Mouse (Mus musculus) thymus, postnatal 0 days (tissue): ENCODE data around the gene Ggcx. TPM values are rescaled to one million over a fixed set of nuclear protein-coding genes. Genes with fewer than 3 reads are reported as not detected.

Source experiments
- DNase-seq: peaks from one replicate; pipeline ENCODE4 v3.0.0-alpha.2; 2015; ENCODE audit warnings: low spot score
- polyA plus RNA-seq: library from polyadenylated mRNA; unstranded; fragments of >200 nt; fragmentation: Nextera tagmentation; extraction: Ambion mirVana; gene quantifications from 2 replicates; pipeline ENCODE4 v1.2.1, GENCODE M21; 2015

Ggcx gene
- 7.0 and 7.3 TPM in 2 replicates for polyA plus RNA-seq

DNA sequence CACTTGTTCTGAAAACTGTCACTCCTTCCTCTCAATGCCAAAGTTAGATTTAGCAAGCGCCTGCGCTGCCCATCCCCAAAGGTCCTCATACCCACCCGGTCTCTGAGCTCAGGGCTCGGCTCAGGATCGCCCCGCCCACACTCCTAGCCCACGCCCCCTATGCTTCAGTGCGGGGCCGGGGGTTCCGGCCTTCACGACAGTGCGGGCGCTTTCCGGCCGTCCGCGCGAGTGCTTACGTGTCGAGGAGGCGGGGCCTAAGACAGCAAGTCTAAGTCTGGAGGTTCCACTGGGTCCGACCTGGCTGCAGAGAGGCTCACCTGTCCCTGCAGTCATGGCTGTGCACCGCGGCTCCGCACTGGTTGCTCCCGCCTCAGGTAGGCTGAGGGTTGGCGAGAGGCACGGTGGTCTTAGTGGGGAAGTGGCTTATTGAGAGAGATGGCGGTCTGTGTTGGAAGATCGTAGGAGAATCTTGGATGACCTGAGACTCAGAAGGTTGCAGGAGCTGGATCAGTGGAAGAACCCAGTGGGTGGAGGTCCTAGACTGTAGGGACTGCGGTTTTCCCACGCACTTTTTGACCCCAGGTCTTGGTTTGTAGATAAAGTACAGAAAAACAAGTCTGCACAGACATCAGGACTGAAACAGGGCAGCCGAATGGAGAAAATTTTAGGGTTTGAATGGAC, at the start of gene Ggcx:
Gene Ggcx (plus strand): TSS at position 233 of the 681 bp plus-strand sequence.
- peak; percentile 97 for DNase-seq

DNA sequence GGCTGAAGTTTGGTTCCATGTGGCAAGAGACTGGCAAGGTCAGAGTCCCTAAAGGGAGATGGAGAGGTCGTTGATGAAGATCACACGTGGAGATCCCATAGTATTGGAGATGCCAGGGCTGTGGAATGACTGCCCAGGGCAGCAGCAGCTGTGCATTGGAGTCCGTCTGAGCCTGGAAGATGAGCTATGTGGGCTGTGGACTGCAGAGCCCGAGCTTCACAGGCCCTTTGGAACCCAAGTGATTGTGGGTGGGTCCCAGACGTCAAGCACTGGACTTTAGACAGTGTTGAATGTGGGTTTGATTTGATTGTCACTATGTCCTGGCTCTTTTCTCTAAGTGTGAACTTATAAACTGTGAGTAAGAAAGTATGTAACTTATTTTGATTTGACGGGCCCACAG, 49.1 kb upstream of the Ggcx start:
- DNase-seq = no peak

DNA sequence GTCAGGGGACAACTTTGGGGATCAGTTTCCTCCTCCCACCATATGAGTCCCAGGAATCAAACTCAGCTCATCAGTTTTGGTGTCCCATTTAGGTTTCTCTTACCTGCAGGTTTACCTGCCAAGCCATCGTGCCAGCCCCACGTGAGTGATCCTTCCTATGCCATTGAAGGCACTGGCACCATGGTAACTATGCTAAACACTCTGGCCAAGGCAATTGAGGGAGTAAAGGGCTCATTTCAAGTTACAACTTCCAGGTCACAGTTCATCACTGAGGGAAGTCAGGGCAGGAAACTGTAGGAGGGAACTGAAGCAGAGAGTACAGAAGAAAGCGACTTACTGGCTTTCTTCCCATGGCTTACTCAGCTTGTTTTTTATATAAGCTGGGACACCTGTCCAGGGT, 47.8 kb upstream of the Ggcx start:
- DNase-seq = no peak

DNA sequence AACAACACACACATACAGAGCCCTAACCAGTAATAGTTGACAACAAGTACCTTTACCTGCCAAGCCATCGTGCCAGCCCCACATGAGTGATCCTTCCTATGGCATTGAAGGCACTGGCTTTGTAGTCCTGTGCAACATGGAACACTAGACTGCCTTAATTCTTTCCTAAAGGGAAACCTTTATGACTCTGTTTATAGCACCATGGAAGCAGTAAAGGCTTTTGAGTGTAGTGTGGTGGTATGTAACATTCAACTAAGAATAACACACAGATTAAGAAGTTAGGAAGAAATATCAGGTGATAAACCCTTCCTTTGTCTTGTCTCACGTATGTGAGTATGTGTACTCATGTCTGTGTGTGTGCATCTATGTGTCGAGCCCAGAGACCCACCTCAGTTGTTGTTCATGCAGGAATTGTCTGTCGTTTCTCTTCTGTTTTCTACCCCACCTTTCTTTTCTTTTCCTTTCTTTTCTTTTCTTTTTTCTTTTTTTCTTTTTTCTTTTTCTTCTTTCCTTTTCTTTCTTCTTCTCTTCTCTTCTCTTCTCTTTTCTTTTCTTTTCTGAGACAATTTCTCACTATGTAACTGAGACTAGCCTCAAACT, 47.2 kb upstream of the Ggcx start, which contains the start of gene Rnf181:
Gene Rnf181 (minus strand): TSS at position 113 of the 600 bp plus-strand sequence.
- no peak for DNase-seq

DNA sequence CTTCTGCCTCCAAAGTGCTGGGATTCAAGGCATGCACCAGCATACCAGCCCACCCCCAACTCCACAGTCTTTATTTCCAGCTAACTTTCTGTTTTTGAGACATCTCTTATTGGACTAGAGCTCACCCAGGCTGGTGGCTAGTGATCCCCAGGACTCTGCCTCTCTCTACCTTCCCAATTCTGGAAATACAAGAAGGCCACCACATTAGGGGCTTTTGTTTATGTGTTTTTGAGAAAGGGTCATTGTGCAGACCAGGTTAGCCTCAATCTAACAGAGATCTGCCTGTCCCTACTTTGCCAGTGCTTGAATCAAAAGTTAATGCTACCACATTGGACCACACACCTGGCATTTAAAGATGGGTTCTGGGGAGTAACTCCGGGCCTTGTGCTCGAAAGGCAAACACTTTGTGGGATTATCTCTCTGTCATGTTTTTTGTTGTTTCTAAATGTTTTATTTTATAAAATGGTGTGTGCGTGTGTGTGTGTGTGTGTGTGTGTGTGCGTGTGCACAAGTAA, 46.6 kb upstream of the Ggcx start:
- DNase-seq = no peak

DNA sequence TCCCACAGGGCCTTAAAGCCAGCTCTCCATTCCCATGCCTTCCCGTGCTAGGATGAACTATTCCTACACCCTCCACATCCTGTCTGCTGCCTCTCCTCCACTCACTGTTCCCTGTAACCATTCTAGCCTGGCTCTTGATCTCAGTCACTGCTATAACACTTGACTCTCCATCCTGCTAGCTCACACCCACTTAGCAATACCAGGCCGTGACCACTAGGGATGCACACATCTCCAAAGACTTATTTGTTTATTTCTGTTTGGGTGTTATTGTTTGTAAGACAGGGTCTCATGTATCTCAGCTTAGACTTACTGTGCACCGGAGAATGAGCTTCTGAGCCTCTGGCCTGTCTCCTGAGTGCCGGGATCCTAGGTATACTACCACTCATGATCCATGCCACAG, 44.6 kb upstream of the Ggcx start:
- no peak for DNase-seq

DNA sequence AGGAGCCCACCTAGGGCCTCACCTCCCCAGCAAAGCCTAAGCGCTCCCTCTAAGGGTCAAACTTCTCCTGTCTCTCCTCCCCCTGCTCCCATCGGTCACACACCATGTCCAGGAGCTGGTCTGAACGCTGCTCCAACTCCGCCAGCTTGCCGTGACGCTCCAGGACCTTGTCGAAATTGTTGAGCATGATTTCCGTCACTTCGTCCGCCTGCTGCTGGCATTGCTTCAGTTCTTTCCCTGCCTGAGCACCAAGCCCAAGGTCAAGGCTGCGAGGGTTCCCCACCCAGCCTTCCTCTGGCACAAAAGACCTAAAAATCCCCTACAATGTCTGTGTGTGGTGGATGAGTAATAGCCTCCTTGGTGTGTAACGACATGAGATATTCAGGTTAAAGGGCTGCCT, 44.0 kb upstream of the Ggcx start:
- DNase-seq = no peak

DNA sequence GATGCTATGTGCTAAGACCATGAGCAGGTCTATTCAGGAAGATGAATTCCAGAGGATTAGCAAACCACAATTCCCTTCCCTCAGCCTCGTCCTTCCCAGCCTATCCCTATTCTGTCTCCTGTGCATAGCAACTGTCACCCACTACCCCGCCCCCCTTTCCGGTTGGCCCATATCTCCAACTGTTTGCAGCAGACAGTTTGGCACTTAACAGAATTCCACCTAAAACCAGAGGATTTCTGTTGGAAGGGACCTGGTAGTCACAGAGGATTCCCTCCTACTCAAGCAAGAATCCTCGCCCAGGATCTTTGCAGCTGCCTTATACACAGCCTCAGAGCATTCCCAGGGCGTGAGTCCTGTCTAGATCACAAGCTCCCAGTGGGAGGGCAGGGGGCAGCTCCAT, 43.0 kb upstream of the Ggcx start:
- no peak for DNase-seq

DNA sequence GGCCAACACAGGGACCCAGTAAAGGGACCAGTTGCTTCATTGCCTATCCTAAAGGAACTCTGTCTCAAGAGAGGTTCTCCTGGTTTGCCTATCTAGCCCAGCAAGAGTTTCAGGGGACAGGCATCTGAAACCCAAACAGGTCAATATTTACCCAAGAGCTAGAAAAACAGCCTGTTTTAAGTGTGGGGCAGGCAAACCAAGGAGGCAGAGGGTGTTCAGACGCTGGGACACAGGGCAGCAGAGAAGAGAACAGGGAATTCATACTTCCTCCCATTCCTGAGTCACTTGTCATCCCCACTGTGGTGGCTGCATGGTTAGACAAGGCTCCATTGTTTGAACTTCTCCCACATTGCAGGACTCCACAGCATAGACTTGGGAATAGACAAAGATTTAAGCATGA, 42.5 kb upstream of the Ggcx start:
- no peak for DNase-seq

DNA sequence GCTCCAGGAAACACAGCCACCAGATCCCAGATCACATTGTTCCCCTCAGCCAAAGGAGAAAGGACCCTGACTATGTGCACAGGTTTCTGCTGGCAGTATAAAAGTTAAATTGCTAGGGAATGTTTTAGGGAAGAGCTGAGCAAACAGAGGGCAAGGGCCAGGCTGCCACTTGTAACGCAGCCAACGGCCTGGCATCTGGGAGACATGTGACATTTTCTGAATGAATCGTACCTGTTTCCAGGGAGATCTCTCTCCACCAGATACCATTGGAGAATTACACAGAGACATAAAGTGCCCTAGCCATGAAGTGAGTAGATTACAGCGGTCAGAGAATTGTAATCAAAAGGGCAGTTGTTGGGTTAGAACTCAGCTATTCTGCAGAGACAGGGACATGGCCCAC, 40.9 kb upstream of the Ggcx start:
- DNase-seq = no peak

DNA sequence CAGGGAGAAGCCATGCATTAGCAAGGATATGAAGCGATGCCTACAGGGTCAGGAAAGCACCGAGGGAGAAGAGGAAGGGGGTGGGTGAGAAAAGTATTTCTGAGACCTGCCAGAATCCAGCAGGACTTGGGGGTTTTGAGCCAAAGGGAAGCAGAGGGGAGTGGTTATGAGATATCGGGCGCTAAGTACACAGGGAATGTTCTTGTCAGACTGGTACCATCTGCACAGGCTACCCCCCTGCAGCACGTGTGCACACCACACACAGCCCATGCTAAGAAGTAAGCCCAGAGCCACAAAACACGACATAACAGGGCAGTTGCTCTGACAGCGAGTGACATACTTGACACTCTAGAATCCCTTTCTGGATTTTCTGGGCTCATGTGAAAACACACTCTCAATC, 39.9 kb upstream of the Ggcx start:
- DNase-seq = no peak

DNA sequence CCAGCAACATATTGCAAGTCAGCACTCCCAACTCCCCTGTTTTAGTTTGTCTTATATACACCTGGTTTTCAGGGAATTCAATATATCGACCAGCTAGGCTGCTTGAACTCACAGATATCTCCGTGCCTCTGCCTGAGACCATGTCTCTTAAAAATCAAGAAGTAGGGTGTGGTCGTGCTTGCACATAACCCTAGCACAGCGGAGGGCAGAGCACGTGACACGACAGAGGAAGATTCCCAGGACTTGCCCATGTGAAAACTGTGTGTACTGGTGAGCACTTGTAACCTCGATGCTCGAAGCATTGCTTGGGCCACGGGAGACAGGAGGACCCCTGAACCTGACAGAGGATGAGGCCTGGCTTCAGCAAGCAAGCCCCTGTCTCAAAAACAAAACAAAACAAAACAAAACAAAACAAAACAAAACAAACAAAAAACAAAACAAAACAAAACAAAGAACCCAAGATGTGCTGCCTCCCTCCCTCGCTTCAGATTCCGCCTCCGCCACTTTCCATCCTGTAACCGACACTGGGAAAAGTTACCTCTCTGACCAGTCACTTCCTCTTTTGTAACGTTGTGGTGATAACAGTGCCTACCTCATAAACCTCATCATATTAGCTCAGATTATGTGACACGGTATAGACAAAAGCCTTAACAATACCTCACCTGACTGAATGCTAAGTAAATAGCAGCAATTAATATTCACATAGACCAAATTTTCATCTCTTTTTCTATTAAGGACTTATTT, 39.1 kb upstream of the Ggcx start:
- peak; percentile 10 for DNase-seq

DNA sequence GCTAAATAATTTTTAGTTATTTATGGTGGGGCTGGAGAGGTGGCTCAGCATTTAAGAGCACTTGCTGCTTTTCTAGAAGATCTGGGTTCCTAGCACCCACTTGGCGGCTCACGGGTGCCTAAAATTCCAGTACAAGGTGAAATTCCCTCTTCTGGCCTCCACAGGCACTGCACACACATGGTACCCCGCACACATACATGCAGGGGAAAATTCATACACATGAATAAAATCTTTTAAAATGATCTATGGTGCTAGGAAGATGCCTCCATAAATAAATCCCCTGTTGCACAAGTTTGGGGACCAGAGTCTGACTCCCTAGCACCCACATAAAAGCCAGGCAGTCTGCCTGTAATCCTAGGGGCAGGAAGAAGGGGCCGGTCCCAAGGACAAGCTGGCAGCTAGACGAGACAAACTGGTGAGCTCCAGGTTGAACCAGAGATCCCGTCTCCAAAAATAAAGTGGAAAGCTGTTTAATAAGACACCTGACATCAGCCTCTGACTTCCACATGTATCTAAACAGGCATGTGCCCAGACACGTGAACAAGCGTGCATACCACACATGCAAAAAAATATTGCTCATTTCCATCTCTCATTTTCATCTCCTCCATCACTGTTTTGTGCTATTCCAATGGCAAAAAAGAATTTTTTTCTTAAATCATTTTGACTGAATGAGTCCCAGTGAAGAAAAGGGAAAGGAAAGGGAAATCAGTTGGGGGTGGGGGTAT, 35.4 kb upstream of the Ggcx start:
- DNase-seq = no peak

DNA sequence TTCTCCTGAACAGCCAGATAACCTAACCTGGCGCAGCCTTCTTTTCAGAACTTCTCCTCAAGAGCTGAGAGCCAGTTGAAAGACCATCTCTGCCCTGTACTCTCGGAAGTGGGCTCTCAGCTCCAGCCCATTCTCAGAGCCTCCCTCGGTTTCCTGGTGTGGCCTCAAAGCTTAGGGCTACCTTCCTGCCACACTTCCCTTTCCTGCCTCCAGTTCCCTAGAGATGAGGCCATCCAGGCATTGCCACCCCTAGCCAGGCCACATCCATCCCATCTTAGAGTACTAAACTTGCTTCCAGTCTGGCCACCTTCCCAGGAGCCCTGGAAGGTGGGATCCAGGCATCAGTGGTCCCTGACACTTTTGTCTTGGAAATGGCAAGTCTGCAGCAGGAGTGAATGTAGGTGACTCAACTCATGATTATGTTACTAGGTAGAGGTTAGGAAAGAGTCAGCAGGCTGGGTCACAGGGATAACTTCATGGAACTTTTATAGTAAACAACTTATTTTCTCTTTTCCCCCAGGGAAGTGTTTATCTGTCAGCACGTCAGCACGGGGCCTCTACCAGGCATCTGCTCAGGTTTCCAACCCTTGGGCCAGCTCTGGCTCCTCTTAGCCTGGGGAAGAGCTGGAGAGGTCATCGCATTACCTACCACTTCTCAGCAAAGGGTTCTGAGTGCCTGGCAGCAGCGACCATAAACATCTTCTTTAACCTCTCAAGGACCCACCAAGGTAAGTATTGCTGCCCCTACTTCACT, 34.6 kb upstream of the Ggcx start:
- DNase-seq = no peak

DNA sequence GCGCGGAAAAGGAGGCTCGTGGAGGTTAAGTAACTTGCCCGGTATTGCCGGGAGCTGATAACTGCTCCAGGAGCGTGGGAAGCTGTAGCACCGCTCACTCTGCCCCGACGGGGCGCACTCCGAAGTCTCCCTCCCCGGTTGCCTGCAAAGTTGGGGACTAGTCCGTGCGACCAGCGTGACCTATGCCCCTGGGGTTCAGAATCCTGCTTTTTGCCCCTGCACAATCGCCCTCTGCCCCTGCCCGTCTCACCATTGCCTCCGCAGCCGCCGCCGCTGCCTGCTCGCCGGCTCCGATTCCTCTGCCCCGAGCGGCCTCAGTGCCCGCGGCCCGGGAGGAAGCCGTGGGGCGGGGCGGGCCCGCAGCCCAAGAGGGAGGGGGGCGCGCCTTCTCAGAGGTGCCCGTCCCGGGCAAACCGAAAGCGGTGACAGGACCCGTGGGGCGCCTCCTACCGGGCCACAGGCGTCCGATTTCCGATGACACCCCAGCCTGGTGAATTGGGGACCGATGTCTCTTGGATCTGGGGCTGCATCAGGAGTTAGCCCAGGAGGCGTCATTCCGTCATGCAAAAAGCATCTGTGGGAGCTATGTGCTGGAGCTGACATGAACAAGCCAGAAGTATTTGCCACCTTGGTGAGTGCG, 33.9 kb upstream of the Ggcx start, which contains the start of gene Vamp5:
Gene Vamp5 (minus strand): TSS at position 338 of the 640 bp plus-strand sequence.
- DNase-seq = peak; percentile 87

DNA sequence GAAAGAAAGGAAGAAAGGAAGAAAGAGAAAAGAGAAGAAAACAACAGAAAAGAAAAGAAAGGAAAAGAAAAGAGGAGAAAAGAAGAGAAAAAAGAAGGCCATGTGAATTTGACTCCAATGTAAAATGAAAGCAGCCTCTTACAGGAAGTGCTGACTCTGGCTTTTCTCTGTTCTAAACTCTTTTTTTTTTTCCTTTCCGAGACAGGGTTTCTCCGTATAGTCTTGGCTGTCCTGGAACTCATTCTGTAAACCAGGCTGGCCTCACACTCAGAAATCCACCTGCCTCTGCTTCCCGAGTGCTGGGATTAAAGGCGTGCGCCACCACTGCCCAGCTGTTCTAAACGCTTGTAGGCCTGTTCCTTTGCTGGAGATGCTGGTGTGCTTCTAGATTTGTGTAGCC, 31.6 kb upstream of the Ggcx start:
- no peak for DNase-seq

DNA sequence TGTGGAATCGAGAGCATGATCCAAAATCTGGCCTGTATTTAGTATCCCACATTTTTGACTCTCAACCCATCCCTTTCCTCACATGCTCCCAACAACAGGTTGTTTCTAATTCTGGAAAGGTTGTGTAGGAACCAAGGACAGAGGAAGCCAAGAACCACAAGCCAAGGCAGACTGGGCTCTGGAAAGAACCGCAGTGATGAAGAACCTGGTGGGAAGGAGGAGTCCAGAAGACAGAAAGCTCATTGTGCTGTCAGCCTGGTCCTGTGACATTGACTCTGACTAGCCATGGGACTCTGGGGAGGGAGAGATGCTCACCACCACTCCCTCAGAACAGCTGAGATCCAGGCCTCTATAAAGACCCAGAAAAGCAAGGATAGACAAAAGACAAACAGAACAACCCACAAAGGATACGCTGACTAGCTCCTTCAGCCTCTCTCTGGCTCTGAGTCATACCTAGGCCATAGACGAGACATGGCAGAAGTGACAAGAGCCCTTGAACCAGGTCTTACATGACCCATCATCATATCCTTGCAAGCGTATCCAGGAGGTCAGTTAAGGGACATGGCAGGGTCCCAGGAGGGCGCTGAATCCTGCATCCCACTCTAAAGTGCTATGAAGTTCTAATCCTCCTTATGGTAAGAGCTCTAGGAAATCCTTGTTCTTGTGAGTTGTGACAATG, 30.8 kb upstream of the Ggcx start:
- DNase-seq = no peak

DNA sequence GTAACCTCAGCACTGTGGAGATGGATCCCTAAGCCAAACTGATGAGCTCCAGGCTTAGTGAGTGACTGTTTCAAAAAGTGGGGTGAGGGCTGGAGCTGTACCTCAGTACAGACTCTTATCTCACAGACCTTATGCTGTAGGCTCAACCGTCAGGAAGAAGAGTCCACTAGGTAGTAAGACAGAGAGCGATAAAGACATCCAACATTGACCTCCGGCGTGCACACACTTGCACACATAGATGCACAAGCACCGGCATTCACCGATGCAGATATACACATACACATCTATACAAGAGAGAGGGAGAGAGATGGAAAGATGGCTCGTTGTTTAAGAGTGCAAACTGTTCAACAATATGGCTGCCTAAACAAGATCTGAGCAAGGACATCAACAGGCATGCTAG, 30.2 kb upstream of the Ggcx start:
- DNase-seq = no peak

DNA sequence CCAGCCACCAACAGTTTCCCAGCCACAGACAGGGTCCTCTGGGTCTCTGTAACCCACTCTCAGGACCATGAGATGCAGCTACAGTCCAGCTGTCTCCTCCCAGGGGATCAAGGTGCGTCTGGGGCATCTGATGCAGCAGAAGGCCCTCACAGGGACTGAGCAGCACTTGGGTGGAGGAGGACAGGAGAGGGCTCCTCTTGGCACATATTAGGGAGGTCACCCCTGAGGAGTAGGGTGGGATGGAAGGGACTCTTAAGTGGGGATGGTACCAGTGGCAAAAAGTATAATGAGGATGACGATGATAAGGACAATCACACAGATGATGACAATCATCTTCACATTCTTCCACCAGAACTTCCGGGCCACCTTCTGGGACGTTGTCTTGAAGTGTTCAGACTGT, 28.9 kb upstream of the Ggcx start:
- DNase-seq = no peak

DNA sequence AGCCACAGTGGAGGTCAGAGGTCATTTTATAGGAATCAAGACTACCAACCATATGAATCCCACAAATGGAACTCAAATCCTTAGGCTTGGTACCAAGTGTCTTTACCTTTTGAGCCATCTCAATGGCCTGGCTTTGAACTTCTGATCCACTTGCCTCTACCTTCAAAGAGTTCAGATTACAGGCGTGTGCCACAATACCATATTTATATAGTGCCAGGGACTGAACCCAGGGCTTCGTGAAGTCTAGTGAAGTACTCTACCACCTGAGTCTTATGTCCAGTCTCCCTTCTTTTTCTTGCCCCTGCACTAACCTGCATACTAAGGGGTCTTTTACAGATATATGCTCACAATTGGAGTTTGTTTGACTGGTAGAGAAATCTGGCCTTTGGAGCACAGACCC, 27.5 kb upstream of the Ggcx start:
- DNase-seq = no peak
